Mouse (Mus musculus) cerebellum, adult (tissue): Measurements from ENCODE around the gene Tmem87a.
A peak's percentile ranks its signal among the peaks of the same experiment; 100 is the strongest.

Experiments
- ATAC-seq: cut with Nextera tagmentation; 2 replicates; pipeline ENCODE4 v1.9.2; 2017; ENCODE audit warnings: mild to moderate bottlenecking, moderate library complexity, mixed read lengths; ENCODE audit not compliant: insufficient number of reproducible peaks, low FRiP score, low TSS enrichment

The Tmem87a gene

GRCm38 (mm10) chr2:120403986-120404822 lies at the start of gene Tmem87a:
Gene Tmem87a (minus strand): TSS chr2:120404113.
- ATAC-seq: peak; percentile 98

DNA sequence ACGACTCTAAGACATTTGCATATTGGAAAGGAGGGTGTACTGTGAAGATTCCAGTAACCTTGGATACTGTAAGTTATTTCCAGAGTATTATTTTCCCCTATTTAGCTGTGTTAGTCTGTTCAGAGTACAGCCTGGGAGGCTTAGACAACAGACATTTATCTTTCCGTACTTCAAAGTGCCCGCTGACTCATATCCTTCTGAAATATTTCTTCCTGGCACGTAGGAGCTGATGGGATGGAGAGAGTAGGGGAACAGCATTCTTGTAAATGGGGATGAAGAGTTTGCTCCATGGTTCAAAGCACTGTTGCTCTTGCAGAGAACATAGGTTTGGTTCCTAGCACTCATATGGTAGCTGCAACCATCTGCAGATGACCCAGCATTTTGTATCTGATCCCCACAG lies 48.7 kb upstream of the Tmem87a start:
- no peak for ATAC-seq

DNA sequence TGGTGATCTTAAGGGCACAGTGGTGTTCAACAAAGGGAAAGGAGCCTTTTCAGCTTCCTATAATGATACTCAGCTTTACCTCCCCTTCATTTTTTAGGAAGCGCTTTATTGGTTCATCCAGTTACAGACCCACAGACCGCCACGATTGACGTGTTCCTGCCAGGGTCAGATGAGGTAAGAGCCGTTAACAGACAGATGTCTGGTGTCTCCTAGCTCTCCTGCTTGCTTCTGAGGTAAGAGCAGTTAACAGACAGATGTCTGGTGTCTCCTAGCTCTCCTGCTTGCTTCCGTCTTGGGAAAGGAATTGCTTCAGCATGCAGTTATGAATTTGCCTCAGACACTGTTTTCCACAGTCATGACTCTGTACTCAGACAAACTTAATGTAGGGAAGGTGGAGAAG lies 46.8 kb upstream of the Tmem87a start:
- ATAC-seq: no peak

DNA sequence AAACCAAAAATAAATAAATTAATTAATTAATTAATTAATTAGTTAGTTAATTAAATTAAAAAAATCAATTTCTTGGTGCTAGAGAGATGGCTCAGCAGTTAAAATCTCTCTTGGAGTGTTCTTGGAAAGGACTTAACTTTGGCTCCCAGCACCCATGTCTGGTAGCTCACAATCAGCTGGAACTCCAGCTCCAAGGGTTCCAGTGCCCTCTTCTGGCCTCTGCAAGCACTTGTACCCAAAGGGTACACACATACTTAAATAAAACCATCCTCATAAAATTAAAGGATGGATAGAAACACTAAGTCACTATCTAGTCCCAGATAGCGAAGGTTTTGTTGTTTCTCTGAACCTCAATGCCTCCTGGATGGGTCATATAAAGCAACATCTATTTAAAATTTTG lies 43.4 kb upstream of the Tmem87a start:
- ATAC-seq: no peak

GRCm38 (mm10) chr2:120446373-120446772 lies 42.5 kb upstream of the Tmem87a start:
- ATAC-seq: no peak

DNA sequence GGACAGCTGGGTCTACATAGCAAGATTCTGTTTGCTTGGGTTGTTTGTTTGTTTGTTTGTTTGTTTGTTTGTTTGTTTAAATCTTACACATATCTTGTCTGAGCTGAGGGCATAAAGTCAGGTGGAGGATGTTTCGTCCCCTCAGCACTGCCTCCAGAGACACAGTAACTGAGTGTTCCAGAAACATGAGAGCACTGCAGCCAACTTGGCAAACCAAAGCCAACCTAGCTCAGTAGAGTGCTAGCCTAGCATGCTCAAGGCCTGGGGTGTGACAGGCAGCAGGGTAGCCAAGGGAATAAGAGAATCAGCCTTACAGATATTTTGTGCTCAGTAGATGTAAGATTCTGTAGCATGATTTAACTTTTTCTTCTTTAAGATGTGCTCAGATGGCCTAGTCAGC lies 40.6 kb upstream of the Tmem87a start:
- no peak for ATAC-seq

GRCm38 (mm10) chr2:120424386-120424785 lies 20.5 kb upstream of the Tmem87a start:
- no peak for ATAC-seq

DNA sequence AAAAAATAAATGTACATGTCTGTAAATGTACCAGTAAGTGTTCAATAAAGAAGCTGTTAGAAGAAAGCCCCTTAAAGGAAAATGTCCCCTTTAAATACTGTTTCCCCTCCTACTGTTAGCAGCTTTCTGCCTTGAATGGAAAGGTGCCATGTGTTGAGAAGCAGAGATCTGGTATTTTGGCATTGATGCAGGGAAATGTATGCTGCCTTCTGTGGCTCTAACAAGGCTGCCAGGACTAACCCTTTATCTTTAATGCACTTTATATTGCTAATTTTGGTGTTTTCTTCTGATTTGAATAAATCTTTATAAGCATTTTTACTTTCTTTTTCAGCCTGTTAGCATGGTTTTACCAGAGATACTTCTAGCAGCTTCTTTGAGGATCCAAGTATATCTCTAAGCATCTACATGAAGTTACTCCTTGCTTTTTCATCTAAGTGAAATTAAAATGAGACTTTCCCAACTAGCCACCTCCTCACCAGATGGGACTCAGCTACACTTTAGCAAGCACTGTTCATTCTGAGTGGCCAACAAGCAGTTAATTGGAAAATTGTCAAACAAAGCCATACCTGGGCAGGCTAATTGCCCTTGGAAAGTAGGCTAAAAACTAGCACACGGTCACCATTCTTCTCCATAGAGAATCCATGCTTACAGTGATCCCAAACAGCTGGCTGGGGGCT lies 11.0 kb upstream of the Tmem87a start:
- peak; percentile 56; the same call in 1 of the 2 replicates for ATAC-seq

DNA sequence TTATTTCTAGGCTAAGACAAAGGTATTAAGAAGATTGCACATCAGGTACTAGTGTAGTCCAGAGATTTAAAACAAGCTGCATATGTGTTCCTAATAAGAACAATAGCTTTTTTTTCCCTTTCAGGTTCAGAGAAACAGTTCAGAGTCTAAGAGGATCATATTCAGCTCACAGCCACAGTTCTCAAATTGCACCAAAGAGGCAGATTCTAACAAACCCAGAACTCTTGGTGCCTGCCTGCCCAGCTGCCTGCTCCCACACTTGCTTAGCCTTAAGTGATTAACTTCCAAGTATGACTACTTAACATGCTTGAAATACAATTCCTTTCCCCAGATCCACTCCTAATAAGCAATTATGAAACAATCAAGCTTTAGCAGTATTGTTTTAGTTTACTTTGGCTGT lies 10.2 kb upstream of the Tmem87a start:
- ATAC-seq: no peak

DNA sequence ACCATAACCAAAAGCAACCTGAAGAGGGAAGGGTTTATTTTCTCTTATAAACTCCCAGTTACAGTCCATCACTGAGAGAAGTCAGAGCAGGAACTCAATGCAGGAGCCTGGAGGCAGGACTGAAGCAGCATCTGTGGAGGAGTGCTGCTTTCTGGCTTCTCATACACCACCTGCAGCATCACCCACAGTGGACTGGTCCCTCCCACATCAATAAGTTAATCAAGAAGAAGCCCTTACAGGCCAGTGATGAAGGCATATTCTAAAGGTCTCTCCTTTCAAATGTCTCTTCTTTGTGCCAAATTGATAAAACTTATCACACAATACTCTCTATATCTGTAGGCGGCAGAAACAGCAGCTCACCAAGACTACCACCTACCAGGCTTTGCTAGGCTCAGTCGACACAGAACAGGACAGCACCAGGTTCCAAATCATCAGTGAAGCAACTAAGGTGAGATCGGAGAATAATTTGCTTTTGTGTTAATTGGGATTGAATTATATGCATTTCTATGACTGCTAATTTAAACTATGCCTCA lies 7.2 kb upstream of the Tmem87a start:
- ATAC-seq: no peak

GRCm38 (mm10) chr2:120404823-120405765 lies 1.2 kb upstream of the Tmem87a start:
- no peak for ATAC-seq

GRCm38 (mm10) chr2:120403653-120403985 lies 294 bp downstream of the Tmem87a start, which contains the start of gene Ganc:
Gene Ganc (plus strand): TSS chr2:120403896.
- ATAC-seq: peak; percentile 60; the same call in 1 of the 2 replicates

DNA sequence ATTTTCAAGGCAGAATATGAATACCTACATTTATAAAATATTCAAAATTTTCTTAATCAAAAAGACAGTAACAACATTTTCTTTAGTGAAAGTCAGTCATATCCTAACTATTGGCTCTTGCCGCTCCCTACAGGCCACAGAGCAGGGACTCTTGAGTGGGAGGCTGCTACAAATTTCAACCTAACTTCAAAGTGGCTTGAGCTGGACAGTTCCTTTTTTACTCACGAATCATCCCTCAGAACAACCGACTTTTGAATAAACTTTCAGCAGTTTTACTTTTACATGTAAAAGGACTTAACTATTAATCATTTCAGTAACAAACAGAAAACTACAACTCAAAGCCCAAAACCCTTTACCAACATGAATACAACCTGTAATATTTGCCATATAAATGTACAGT lies 1.1 kb downstream of the Tmem87a start:
- ATAC-seq: no peak

DNA sequence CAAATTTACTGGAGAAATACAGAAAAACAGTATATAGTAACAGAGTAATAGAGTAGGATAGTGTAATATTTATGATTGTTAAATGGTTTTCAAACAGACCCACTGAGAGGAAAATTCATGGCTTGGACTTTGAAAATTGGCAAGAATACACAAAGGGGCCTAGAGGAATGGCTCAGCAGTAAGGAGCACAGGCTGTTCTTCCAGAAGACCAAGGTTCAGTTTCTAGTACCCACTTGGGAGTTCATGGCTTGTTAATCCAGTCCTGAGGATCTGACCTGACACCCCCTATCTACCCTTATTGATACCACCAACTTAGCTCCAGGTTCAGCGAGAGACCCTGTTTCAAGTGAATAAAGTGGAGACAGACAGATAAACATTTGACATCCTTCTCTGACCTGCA lies 6.0 kb downstream of the Tmem87a start:
- ATAC-seq: no peak

DNA sequence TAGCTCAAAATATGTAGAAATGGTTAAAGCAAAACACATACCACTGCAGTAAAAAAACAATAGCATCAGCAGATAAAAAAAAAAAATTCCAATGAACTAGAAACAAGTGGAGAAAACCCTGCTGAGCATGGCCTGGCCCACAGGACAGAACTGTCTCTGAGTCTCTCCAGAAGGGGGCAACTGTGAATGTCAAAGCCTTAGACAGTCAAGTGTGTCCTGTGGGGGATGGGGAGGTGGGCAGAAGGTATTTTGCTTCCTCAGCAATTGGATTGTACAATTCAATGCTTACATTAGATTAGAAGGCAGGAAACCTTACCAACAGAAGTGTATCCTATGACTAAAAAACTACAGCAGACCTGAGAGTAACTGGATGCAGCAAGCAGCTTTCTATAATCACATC lies 11.5 kb downstream of the Tmem87a start:
- ATAC-seq: no peak

DNA sequence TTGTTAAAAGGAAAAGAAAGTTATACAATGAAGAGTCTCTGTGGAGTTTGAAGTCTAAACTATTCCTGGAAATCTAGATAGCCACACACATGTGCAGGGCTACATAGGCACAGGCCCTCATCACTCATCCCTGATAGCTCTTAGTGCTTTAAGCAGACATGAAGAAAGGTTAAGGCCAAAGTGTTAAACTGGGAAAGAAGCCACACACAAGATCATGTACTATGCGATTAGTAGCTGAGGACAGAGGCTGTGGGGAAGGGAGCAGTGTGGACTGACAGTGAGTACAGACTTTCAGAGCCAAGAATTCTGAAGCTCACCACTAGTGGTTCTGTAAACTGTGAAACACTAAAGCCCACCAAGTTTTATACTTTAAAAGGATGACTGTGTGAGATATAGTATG lies 13.0 kb downstream of the Tmem87a start:
- ATAC-seq: no peak

DNA sequence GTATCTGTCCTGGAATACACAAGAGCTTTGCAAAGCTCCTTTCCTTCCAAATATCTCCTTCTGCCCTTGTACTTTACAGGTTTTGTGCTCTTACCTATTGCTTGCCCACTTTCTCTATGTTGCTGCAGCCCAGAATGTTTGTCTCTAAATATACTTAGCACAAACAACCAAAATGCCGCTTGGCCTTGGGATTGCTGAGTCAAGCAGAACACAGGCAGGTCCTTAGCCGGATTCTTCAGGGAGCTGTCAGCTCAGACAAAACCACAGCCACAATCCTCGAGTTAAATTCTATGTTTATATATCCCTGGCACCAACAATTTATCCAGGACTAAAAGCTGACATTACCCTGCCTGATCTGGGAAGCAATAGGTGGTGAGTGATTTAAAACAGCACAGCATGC lies 14.5 kb downstream of the Tmem87a start:
- ATAC-seq: no peak

GRCm38 (mm10) chr2:120387291-120387690 lies 16.6 kb downstream of the Tmem87a start:
- ATAC-seq: no peak

DNA sequence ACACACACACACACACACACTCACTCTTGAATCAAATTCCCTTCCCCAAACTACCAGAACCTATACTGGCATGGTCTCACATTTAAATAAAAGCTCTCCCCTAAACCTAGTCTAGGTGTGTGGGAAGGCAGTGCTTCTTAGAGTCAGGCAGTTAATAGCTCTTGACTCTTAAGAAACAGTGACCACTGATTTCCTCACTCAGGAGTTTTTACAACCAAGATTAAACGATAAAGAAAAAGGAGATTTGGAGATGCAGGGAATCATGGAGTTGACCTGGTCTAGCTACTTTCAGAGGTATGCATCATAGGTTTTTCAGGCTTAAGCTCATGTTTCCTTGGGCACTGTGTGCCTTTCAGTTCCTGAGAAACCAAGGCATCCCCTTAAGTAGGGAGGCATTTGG lies 17.6 kb downstream of the Tmem87a start:
- no peak for ATAC-seq

GRCm38 (mm10) chr2:120373858-120374257 lies 30.1 kb downstream of the Tmem87a start:
- ATAC-seq: peak; percentile 56; the same call in 1 of the 2 replicates
